Mouse (Mus musculus): ENCODE measurements around the gene Speer4f1. TPM values are rescaled to one million over a fixed set of nuclear protein-coding genes. Genes with fewer than 3 reads are reported as not detected.
"Not testable (repeated sequence)": the region's sequence is repeated elsewhere in the genome, so short reads cannot be mapped to it uniquely, and the experiment has no call there.

Gene Speer4f1
- total RNA-seq (2021): not detected

DNA sequence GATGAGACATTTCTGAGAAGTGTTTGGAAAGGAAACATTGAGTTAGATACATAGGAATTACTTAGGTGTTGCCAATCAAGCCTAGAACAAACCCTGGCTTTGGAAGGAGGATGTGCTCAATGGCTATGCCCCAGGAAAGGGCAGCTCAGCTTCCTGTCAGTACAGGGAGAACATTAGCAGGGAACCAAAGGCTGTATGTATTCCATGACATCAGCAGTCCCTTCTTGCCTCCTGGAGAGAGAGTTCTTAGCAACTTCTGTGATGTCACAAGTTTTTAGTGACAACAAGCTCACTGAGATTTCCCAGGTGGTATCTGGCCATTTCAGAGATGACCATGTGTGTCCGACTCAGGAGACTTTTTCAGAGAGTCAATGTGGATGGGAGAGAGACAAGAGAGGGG, at the start of gene Speer4f1:
TSS of gene Speer4f1 (plus strand) at position 301 of the 400 bp plus-strand sequence.
- DNase-seq; intact Hi-C loops (cut with DNase I): not testable (repeated sequence)

DNA sequence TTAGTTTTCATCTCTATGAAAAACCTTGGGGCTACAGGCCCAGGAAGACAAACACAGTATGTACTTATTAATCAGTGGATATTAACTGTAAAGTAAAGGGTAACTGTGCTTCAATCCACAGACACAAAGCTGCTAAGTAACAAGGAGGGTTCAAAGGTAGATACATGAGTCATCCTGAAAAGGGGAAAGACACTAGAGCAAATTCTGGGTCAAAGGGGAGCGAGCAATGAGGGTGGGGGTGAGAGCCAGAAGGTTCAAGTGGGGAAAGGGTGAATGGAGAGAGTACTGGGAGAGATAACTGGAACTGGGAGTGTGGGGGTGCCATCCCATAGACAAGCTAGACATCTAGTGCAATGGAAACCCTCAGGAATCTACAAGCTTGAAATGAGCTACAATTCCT, 49.0 kb upstream of the Speer4f1 start:
- DNase-seq: no peak
- intact Hi-C loops (cut with DNase I): no loop called here

DNA sequence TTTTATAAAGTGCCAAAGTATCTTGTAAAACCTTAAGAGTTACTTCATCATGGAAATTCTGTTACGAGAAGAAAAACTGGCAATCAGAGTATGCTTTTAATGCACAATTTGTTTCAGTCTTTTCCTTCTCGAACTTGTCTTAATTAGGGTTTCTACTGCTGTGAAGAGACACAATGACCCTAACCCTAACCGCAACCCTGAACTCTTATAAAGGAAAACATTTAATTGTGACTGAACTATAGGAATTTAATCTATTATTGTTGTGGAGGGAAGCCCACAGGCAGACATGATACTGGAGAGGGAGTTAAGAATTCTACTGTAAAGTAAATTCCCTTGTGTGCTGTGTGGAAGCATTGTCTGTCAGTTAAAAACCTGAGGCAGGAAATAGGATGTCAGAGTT, 41.2 kb upstream of the Speer4f1 start:
- intact Hi-C loops (cut with DNase I): no loop called here
- DNase-seq: no peak

DNA sequence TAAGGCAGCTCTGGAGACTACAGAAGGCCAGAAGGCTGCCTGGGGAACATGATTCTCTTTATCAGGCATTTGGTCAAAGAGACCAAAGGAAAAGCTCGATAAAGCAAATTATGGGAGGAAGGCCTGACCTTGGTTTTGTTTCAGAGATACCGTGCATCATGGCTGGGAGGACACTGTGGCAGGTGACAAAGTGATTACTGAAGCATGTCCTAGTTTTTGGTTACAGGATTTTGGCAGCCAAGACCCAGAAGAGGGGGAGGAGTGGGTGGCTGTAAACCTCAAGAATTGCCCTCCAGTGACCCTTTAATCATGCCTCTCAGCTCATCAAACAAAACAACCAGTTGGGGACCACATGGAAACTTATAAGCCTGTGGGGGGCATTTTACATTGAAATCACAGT, 39.7 kb upstream of the Speer4f1 start:
- DNase-seq: no peak
- intact Hi-C loops (cut with DNase I): no loop called here

DNA sequence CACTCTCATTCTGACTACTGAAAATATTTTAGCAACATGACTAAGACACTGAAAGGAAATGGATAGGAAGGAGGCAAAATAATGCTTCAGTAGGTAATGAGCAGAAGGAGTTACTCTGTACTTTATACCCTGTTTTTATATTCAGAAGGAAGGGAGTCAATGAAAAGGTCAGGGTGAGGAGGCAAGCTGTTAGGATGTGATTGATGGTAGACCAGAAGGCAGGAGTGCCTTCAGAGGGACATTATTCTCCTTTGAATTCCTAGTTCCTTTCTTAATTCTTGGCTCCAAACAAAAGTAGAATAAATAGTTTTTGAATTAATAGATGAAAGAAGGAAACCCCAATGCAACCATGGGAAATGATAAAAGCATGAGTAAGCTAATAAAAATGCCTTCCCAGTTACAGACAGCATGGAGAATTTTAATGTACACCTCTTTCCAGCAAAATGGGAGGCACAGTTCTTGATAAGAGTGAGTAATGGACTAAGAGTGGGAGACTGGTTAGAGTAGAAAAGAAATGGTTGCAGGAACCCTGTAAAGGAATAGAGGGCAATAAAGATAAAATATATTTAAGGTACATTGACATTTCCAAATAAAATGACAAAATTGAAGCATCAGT, 36.3 kb upstream of the Speer4f1 start:
- intact Hi-C loops (cut with DNase I): no loop called here
- no peak for DNase-seq

DNA sequence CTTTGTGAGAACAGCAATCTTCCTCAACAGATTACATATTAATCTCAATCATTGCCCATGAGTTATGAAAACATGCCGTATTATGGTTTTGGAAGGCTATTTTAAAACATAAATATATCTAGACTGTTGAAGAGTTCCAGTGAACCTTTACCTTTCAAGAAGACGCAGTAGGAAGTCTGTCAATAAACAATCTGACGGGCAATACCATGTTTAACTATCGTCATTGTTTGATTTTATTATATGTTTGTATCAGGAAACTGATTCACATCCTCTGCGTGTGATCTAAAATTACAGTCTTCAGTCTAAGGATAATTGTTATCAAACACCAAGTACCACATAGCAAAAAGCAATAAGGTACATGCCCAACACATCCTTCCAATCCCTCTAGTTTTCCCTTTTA, 21.8 kb upstream of the Speer4f1 start:
- DNase-seq: no peak
- intact Hi-C loops (cut with DNase I): no loop called here

DNA sequence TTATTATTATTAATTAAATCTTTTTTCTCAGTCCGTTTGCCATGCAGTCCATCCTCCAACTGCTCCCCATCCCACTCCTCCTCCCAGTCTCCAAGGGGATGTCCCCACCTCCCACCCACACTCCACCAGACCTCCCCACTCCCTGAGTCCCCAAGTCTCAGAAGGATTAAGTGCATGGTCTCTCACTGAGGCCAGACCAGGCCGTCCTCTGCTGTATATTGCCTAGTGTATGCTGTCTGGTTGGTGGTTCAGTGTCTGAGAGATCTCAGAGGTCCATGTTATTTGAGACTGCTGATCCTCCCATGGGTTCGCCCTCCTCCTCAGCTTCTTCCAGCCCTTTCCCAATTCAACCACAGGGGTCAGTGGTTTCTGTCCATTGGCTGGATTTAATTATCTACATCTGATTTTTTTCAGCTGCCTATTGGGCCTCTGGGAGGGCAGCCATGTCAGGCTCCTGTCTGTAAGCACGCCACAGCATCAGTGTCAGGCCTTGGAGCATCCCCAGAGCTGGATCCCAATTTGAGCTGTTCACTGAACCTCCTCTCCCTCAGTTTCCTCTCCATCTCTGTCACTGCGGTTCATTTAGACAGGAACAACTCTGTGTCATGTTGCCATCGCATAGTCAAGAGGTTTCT, 20.8 kb upstream of the Speer4f1 start:
- no peak for DNase-seq
- intact Hi-C loops (cut with DNase I): no loop called here

DNA sequence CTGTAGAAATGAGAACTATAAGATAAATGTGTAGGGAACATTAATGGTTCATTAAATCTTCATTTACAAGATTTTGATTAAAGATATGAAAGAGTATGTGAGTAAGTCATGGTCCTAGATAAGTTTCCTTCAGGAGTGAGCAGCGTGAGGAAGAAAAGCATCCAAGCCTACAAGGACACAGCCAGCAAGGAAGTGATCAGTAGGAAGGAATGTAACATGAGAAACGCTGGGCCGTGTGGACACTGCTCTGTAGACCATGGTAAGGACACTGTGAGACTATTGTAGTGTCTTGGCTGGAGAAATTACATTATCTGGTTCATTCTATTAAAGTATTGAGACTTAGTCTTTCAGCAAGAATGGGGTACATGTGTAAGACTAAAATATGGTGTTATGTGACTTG, 19.2 kb upstream of the Speer4f1 start:
- no peak for DNase-seq
- intact Hi-C loops (cut with DNase I): no loop called here

DNA sequence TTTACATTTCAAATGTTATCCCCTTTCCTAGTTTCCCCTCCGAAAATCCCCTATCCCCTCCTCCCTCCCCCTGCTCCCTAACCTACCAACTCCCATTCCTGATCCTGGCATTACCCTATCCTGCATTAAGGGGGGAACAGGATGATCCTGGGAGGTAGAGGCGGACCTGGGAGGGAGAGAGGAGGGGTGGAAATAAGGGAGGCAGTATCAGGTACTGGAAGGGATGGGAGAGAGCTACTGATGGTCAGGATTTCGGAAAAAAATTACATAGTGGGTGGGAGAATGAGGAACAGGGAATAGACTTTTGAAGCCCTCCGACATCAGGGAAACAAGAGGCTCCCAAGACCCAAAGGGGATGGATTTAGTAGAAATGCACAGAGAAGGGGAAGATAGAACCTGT, 7.8 kb upstream of the Speer4f1 start:
- DNase-seq; intact Hi-C loops (cut with DNase I): not testable (repeated sequence)

DNA sequence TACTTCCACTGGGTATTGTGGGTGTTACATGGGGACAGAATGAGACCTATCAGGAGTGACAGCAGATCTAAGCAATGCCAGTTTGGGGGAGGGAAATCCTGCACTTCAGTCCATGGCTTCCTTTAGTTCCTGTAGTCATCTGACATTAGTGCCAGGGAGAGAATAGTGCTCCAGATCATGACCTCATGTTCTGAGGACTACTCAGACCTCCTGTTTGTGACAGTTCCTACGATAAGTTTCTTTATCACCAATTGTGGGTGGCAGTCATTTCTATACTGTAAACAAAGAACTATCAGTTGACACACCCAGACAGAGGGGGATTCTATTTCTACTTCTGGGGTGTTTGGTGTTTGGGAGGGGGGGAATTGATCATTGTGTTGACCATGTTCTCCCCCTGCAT, 578 bp downstream of the Speer4f1 start:
- intact Hi-C loops (cut with DNase I): no loop called here

DNA sequence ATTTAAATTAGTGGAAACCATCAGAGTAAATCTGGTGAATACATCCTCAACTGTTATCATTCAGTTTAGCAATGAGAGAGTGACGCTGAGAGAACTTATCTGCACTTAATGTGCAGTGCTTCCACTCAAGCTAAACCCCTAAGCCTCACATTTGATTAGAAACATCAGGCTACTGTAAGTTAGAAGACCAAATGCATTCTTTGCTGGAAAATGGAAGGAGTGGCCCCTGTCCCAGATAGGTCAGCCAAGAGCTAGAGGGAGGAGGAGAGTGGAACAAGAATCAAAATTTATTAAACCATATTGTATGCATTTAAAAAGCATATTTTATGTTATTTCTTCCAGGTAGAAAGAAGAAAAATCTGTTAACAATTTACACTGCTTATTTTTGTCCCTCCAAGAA, 14.0 kb downstream of the Speer4f1 start:
- no peak for DNase-seq
- intact Hi-C loops (cut with DNase I): no loop called here

More for the DNA sequence above, 578 bp downstream of the Speer4f1 start:
- DNase-seq: no peak

DNA sequence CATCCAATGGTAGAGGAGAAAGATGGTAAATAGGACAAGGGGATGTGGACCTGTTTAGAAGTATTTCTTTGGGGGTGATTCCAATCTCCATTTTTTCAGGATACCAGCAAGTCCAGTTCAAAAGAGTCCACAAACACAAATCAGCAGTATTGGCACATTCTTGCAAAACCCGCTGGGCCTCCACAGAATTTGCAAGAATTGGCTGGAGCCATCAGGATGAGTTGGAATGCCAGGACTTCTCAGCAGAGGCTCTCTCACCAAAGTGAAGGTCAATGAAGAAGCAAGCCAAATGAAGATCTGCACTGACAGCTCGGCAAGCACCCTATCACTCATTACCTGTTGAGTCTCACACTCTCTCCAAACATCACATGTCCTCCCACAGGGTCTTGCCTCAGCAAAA, 19.7 kb downstream of the Speer4f1 start:
- intact Hi-C loops (cut with DNase I): no loop called here
- peak; percentile 34 for DNase-seq

DNA sequence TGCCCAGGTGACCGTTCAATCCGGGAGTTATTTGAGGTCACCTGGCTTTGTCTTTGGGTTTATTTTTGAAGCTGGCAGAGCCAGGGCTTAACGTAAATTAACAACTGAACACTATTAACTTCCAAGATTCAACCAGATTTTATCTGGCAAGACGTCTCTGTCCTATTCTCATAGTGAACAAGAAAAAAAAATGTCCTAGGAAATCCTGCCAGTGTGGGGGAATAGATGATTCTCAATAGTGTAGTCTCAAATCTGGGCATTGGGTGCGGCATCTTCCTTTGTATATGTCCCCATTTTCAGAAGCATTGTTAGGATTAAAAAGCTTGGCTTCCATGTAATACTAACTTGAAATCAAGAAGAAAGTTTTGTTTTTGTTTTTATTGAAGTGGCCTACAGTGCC, 20.8 kb downstream of the Speer4f1 start:
- intact Hi-C loops (cut with DNase I): no loop called here
- no peak for DNase-seq

DNA sequence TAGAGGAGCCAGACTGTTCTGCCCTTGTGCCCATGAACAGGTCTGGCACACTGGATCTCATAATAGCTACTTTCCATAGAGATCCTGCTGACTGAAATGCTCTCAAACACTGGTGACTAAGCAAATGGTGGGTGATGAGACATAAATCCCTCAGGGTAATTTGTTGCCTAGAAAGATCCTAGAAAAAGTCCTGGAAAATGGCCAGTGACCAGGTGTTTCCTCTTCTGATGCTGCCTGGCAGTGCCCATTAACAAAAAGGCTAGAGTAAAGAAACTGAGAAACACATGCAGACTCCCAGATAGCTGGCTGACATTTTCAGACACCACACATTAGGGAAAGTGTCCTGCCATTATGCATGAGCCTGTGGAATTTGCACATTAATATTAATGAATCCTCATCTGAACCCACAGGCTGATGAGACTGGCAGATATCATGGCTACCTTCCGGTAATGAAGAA, 24.0 kb downstream of the Speer4f1 start:
- DNase-seq: peak; percentile 5
- intact Hi-C loops (cut with DNase I): no loop called here

DNA sequence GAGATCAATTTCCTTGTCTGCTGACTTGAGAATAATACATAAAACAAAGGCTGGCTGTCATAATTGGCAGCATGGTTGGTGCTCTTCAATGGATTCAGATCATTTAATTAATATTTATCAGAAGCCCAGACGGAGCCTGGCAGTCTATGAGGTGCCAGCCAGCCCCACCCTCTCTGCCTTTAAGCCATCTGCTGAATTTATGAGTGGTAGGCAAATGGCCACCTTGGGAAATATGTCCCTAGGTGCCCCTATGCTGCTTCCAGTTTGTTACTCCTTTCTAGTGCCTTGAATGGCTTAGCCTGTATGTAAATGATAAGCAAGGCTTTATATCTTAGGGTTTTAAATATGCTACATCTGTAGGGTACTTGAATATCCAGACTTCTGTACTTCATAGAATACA, 25.0 kb downstream of the Speer4f1 start:
- DNase-seq: peak; percentile 10
- intact Hi-C loops (cut with DNase I): no loop called here

DNA sequence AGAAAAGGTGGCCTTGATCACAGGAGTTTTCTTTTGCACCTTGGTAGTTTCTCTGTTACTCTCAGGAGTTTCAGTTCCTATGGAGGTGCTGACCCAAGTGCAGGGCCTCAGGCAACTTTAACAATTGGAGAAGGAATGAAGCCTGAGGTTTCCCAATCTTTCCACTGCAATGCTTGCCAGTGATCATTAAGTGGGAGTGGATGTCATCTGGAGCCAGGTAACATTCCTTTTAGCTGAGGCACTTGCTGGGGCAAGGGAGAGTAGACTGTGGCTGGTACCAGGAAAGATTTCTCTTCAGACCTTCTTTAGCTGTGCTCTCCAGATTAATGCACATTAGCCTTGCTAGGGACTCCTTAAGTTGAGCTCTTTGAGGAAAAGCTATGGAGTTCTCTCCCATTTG, 29.6 kb downstream of the Speer4f1 start:
- no peak for DNase-seq
- intact Hi-C loops (cut with DNase I): no loop called here

DNA sequence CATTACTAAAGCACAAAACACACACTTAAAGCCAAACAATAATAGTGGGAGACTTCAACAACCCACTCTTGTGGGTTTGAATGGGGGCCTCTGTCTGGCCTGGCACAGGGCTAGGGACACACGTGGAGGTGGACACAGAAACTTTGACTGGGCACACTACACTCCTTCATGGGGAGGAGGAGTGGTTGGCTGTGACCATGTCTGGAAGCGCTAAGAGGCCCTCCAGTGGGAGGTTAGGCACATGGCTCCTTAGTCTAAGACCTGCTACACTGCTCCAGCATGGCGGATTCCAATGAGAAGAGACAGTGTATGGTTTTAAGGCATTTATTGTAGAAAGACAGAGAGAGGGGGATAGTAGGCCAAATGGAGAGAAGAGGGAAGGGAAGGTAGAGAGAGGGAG, 32.1 kb downstream of the Speer4f1 start:
- no peak for DNase-seq
- intact Hi-C loops (cut with DNase I): no loop called here

Other genes starting within 250 kb of the Speer4f1 start
- not detected for gene Speer4f2, start 102.9 kb upstream of the Speer4f1 start, total RNA-seq (2021)
- 10 to 100 TPM; 24.6 TPM for gene Sema3c, start 98.2 kb downstream of the Speer4f1 start, total RNA-seq (2021)

All from left cerebral cortex, postnatal 4 days (tissue).